Mouse (Mus musculus) embryonic stem cell, embryonic (primary cell): ENCODE measurements around the gene Chrna7.

ENCODE experiments used
- CTCF ChIA-PET, 4 experiments: fragments of 300-600 bp in 2 of 4; fragments of 350-600 bp in 2 of 4; sonication (Branson Sonifier 250); formaldehyde crosslinking; loops; one replicate each; lab custom pipeline; 2022; ENCODE audit warnings: inconsistent platforms in 2 of 4; lab: Charles Lee
- POLR2A ChIA-PET, 4 experiments: fragments of 300-600 bp in 2 of 4; fragments of 350-600 bp in 2 of 4; sonication (Branson Sonifier 250); formaldehyde crosslinking; loops; one replicate each; lab custom pipeline; 2022; ENCODE audit warnings: antibody characterized with exemption in 4 of 4, inconsistent platforms in 1 of 4; lab: Charles Lee

Gene Chrna7

GRCm38 (mm10) chr7:63113252-63113651 lies 99.1 kb downstream of the Chrna7 start:
- CTCF ChIA-PET, result no interaction called here
- POLR2A ChIA-PET, result interaction anchor here in 1 of 4 experiments (0.7 kb wide), 1 partner anchor 50 kb away, joined by 4 read pairs; no protein-coding TSS in a partner anchor

GRCm38 (mm10) chr7:63109348-63109747 lies 103.0 kb downstream of the Chrna7 start:
- CTCF ChIA-PET, result no interaction called here
- POLR2A ChIA-PET, result no interaction called here

GRCm38 (mm10) chr7:63085954-63086353 lies 126.4 kb downstream of the Chrna7 start:
- POLR2A ChIA-PET, result no interaction called here

GRCm38 (mm10) chr7:63084351-63085003 lies 127.9 kb downstream of the Chrna7 start:
- ChIA-PET CTCF (interaction anchor here in 2 of 4 experiments (0.6 to 0.9 kb wide), 2 partner anchors 88 to 989 kb away, joined by 3 to 5 read pairs; no protein-coding TSS in a partner anchor), POLR2A (interaction anchor here in 1 of 4 experiments (1.3 kb wide), 1 partner anchor 10 kb away, joined by 3 read pairs; no protein-coding TSS in a partner anchor)

More at GRCm38 (mm10) chr7:63085954-63086353, 126.4 kb downstream of the Chrna7 start:
- CTCF ChIA-PET, result interaction anchor here in 1 of 4 experiments (0.5 kb wide), 1 partner anchor 244 kb away, joined by 9 read pairs; no protein-coding TSS in a partner anchor

GRCm38 (mm10) chr7:63060996-63061395 lies 151.4 kb downstream of the Chrna7 start:
- POLR2A ChIA-PET, result no interaction called here
- CTCF ChIA-PET, result no interaction called here
